9 mouse cellular contexts compared by ENCODE assay signal in the genomic region with DNA sequence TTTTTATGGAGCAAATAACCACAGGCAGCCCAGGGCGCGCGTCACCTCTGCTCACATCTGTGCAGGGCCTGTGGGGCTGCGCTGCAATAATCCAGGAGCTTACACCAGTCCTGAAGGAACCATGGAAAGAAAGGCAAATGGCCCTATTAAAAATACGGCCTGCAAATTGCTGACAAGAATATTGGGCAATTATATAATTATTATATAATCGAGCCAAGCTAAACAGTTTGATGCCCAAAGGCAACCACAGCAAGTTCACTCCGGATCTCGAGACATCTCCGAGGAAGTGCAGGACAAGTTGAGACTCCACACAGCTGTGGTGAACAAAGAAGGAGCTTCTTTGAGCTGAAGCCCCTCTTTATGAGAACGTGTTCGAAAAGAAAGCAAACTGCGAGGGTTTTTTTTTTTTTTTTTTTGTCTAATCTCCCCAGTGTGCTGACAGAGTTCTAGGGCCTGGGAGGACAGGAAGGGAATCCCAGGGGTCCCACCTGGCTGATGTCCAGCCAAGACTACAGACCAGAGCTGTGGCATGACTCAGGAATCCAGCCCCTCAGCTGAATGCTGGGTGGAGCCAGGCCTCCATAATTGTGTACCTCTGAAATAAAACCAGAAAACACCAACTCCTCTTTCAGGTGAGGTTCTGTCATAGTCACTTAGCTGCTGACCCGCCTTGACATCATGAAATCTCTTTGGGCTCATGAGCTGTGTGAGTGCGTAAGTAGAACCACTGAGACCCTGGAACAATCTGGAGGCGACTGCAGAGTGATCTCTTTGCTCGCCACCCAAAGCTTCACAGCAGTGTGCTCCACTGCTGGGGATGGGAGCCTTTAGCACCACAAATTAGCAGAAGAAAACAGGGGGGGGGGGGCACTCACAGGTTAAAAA. TPM values are rescaled to one million over a fixed set of nuclear protein-coding genes. Genes with fewer than 3 reads are reported as not detected.
A peak's percentile ranks its signal among the peaks of the same experiment; 100 is the strongest.
DNase-seq lines count a peak whose midpoint lies in the region; ATAC-seq and TF ChIP-seq lines count a peak whose summit lies in the region.
"Had no signal": no experiment of that assay in that cellular context is flagged by ENCODE, and none has a peak within 500 bp of the region (broad histone marks: within the 10 kb centered on the region; RNA-seq: fewer than 3 reads in every experiment).

No protein-coding gene starts in this region.

- no peaks in the 10 kb centered on the region for H3K9me3 ChIP-seq in hindbrain, embryonic 10.5 days
- no peaks in the 10 kb centered on the region for H3K9me3 ChIP-seq in hindbrain, embryonic 12.5 days (replicated peaks)
- H3K9me3 ChIP-seq in heart, postnatal 0 days (replicated peaks; ENCODE audit: control insufficient read depth, low read length): no peaks in the 10 kb centered on the region

- peak overlapping the region; percentile 24 for H3K27ac ChIP-seq in hindbrain, embryonic 10.5 days
- no peak overlapping the region for H3K27ac ChIP-seq in hindbrain, embryonic 12.5 days
- H3K27ac ChIP-seq in heart, postnatal 0 days (ENCODE audit: low read depth): peak overlapping the region; percentile 54
- H3K27ac ChIP-seq: liver, embryonic 14.5 days had no signal

- no peaks in the 10 kb centered on the region for H3K27me3 ChIP-seq in hindbrain, embryonic 10.5 days (ENCODE audit: insufficient read depth, poor library complexity, severe bottlenecking)
- H3K27me3 ChIP-seq in hindbrain, embryonic 12.5 days: no peaks in the 10 kb centered on the region
- no peaks in the 10 kb centered on the region for H3K27me3 ChIP-seq in heart, postnatal 0 days (ENCODE audit: control insufficient read depth, insufficient read depth, low read length)

- H3K4me3 ChIP-seq in hindbrain, embryonic 10.5 days: no peak overlapping the region
- H3K4me3 ChIP-seq in hindbrain, embryonic 12.5 days: no peak overlapping the region
- H3K4me3 ChIP-seq in heart, postnatal 0 days (ENCODE audit: low read depth, low read length): no peak overlapping the region

- no peak for TF ChIP-seq EP300 in heart, postnatal 0 days (IDR thresholded peaks at IDR 0.05; ENCODE audit: low read depth)

- ATAC-seq in hindbrain, embryonic 12.5 days (ENCODE audit: low FRiP score): no peak
- no peak for ATAC-seq in heart, postnatal 0 days (ENCODE audit: insufficient read depth, low read depth)
- no peak for ATAC-seq in monocyte, adult 5-6 weeks (replicated peaks; ENCODE audit: insufficient number of reproducible peaks, low FRiP score, low TSS enrichment, poor library complexity, severe bottlenecking)
- ATAC-seq in activated CD4-positive, CD25-positive, alpha-beta regulatory T cell, adult 4 months: no peak

- 50% methylated on average over 16 of the region's 16 CpGs for WGBS in hindbrain, embryonic 10.5 days
- WGBS in hindbrain, embryonic 12.5 days: 50% methylated on average over 16 of the region's 16 CpGs
- 54% methylated on average over 16 of the region's 16 CpGs for WGBS in heart, postnatal 0 days

- TF ChIP-seq CTCF in heart, postnatal 0 days (IDR thresholded peaks at IDR 0.05; ENCODE audit: low read depth): no peak

- H3K9ac ChIP-seq in hindbrain, embryonic 12.5 days: no peak overlapping the region
- peak overlapping the region; percentile 17; the same call in 1 of the 2 replicates for H3K9ac ChIP-seq in heart, postnatal 0 days (replicated peaks; ENCODE audit: low read depth, low read length)
- H3K9ac ChIP-seq: liver, embryonic 14.5 days had no signal

- no peak for DNase-seq in hindbrain, embryonic 10.5 days (ENCODE audit: low spot score)
- DNase-seq in embryo, embryonic 10.5 days (ENCODE audit: low spot score): peak; percentile 31
- no peak for DNase-seq in heart, postnatal 0 days (ENCODE audit: low spot score)
- DNase-seq in mesoderm, embryonic 11.5 days (ENCODE audit: low read depth, low spot score): peak; percentile 28
- DNase-seq in adrenal gland, adult 2 months: no peak

- no peak overlapping the region for H3K4me2 ChIP-seq in hindbrain, embryonic 12.5 days (replicated peaks)
- peak overlapping the region; percentile 40 for H3K4me2 ChIP-seq in heart, postnatal 0 days (ENCODE audit: low read depth, low read length)

- peaks cover 33% of the 10 kb centered on the region for H3K4me1 ChIP-seq in hindbrain, embryonic 10.5 days (replicated peaks)
- H3K4me1 ChIP-seq in hindbrain, embryonic 12.5 days: peaks cover 17% of the 10 kb centered on the region
- H3K4me1 ChIP-seq in heart, postnatal 0 days (ENCODE audit: control insufficient read depth, insufficient read depth): peaks cover 26% of the 10 kb centered on the region

- H3K36me3 ChIP-seq in hindbrain, embryonic 10.5 days: no peaks in the 10 kb centered on the region
- H3K36me3 ChIP-seq in hindbrain, embryonic 12.5 days: no peaks in the 10 kb centered on the region
- peaks cover 13% of the 10 kb centered on the region; the same call in 1 of the 2 replicates for H3K36me3 ChIP-seq in heart, postnatal 0 days (replicated peaks; ENCODE audit: control insufficient read depth, insufficient read depth, low read length)

RNA-seq across cellular contexts. Expression of gene Tgfbr3, which starts 21.1 kb away (rescaled TPM):
- 8.3 and 11.1 TPM in 2 replicates for polyA plus RNA-seq in hindbrain, embryonic 10.5 days (2016; fragmentation: Nextera tagmentation; extraction: Ambion mirVana)
- 12.0 and 13.7 TPM in 2 replicates for polyA plus RNA-seq in hindbrain, embryonic 12.5 days (2016; fragmentation: Nextera tagmentation; extraction: Ambion mirVana)
- 59.7 and 60.6 TPM in 2 replicates for total RNA-seq in heart, postnatal 0 days (2014; rRNA removed; ENCODE audit: low replicate concordance)
- 11.8 TPM in 2 replicates for polyA plus RNA-seq in heart, postnatal 0 days (2015; fragmentation: Nextera tagmentation; extraction: Ambion mirVana)
- 24.6 to 31.2 TPM (median 27.4 TPM) in 3 replicates for total RNA-seq in monocyte, adult 5-6 weeks (2017)
- 100 to 1,000 TPM; 206 to 233 TPM for total RNA-seq in adrenal gland, adult 2 months (2021)
- 133 and 171 TPM in 2 replicates for polyA plus RNA-seq in adrenal gland, adult 2 months (2012; rRNA removed)
- polyA plus RNA-seq in activated CD4-positive, CD25-positive, alpha-beta regulatory T cell, adult 4 months (2017; shearing (Covaris generic)): 1 to 10 TPM; 4.0 to 8.2 TPM

Comparison
In these comparisons a context has a peak if more than half of its experiments do, and no peak if none do; other contexts are left out.
1. DNase-seq: peak in embryo, embryonic 10.5 days (single experiment) and mesoderm, embryonic 11.5 days (single experiment); none in hindbrain, embryonic 10.5 days (single experiment), heart, postnatal 0 days (single experiment) and adrenal gland, adult 2 months (single experiment).